Mouse (Mus musculus) ES-CJ7 (cell line): ENCODE results near the gene Foxf2.

Source experiments
- DNase-seq: peaks from one replicate; pipeline ENCODE4 v3.0.0; 2011; ENCODE audit warnings: low read depth, low spot score

Gene Foxf2

GRCm38 (mm10) chr13:31625333-31626101 is at the start of gene Foxf2:
Gene Foxf2 (plus strand): TSS chr13:31625816.
- peak; percentile 72 for DNase-seq

DNA sequence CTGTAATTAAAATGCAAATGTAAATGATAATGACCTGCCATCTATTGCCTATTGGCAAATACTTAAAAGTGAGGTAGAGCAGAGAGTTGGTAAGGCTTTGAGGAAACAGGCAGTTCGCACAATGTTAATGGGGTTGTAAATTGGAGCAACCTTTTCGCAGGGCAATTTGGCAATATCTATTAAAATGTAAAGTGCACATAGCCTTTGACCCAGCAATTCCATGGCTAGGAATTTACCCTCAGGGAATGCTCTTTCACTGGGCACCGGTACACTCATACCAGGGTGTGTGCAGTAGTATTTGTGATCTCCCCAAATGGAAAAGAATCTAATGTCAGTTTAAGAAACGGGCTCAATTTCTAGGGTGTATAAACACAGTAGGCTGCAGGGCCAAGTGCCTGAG is 48.9 kb upstream of the Foxf2 start:
- no peak for DNase-seq

- DNase-seq = no peak
These were observed 48.0 kb upstream of the Foxf2 start for GRCm38 (mm10) chr13:31577576-31577975.

GRCm38 (mm10) chr13:31578389-31578788 is 47.2 kb upstream of the Foxf2 start:
- DNase-seq = no peak

DNA sequence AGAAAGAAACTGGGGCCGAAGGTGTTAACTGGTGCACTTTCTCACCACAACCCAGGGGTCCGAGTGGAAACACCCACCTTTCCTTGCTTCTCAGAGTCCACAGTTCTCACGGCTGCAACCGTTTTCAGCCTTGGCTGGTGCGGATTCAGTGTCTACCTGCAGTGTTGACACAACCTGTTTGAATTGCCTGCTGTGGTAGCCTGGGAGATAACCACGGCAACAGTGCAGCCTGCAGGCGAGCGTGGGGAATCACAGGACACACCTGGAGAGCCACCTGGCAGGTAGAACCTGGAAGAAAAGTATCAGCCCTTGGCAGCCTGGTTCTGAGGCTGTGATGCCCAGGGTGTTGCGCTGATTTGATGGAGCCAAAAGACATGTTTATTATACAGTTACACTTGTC is 45.8 kb upstream of the Foxf2 start:
- peak; percentile 19 for DNase-seq

DNA sequence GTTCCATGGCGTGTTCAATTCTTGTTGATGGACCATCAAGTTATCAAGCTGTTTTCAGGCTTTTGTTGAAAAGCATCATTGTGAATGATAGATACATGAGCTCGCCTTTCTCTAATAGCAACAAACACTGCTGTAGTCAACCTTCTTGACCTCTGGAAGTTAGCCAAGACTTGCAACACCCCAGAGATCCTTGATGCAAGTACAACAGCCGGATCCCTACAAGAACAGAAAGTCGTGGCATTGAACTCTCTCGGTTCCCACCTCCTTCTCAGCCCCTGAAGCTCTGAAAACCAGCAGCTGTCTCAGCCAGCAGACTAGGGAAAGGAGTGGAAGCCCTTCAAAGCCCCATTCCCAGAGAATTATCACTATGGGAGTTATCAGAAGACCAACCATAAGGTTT is 38.3 kb upstream of the Foxf2 start:
- no peak for DNase-seq

DNA sequence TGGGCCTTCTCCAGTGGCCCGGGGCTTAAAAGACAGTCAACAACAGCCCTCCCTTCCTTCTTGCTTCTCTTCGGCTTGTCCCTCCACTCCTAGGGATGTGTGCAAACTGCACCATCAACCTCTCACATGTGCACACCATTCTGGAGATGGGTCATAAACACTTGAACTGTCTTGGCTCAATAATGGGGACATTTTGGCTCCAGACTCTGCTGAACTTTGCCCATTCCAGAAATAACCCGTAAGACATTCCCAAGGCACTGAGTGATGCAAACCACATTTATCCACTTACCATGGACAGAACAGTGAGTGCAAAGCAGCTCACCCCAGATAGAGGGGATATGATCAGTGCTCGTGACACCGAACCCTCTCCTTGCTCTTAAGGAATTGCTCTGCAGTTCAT is 26.0 kb upstream of the Foxf2 start:
- DNase-seq = no peak

- no peak for DNase-seq
These were observed 21.7 kb upstream of the Foxf2 start for GRCm38 (mm10) chr13:31603964-31604363.

DNA sequence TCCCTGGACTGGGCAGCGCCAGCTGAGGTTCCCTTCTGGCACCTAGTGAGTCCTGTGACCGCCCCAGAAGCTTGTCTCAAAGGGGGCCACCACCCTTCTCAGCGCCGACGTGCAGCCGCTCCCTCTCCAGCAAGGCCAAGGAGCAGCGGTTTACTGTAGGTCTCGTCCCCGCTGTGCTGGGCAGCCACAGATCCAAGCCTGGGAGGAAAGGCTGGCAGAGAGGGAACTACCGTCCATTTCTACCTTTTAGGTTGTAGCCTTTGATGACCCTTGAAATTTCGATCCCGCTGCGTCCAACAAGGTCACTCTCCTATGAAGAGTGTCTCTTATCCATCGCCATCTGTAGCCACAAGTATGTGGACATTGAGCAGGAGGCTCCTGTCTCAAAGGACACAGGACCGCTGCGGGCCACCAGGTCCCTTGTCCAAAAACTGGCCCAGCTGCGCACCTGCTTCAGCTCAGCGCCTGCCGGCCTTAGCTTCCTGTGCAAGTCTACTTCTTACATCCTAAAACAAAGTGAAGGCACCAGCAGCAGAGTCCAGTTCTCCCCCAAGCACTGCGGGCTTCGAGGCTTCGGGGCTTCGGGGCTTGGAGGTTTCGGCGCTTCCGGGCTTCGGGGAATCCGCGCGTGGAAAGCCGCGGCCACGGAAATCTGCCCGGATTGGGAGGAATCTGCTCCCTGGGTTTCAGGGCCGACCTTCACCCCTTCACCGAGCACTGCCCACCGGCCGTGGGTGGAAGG is 10.7 kb upstream of the Foxf2 start:
- no peak for DNase-seq

DNA sequence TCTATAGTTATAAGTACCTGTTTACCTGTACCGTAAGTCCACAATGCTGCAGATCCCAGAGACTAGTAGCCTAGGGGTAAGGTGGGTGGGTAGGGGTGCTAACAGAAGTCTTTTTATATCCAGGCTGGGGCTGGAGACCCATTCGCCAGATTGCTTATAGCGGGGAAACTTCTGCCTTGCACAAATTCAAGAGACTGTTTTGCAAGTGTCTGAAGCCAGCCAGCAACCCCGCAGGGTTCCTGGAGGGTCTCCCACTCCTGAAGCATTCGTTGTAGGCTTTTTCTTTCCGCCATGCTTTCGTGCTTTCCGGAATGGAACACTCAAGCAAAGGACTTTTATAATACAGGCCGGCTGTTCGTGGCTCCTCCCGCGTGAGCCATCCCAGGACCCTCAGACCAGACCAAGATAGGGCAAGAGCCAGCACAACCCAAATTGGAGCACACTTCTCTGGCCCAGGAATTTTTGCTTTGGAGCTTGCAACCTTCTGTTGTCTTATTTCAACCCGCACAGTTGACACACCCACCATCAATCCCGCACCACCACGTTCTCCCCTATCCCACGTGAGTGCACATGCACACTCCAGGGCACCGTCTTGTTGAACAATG is 10.0 kb upstream of the Foxf2 start:
- DNase-seq = peak; percentile 5

GRCm38 (mm10) chr13:31618001-31618400 is 7.6 kb upstream of the Foxf2 start:
- no peak for DNase-seq

- peak; percentile 78 for DNase-seq
These were observed 7.2 kb upstream of the Foxf2 start for GRCm38 (mm10) chr13:31618416-31618815.

DNA sequence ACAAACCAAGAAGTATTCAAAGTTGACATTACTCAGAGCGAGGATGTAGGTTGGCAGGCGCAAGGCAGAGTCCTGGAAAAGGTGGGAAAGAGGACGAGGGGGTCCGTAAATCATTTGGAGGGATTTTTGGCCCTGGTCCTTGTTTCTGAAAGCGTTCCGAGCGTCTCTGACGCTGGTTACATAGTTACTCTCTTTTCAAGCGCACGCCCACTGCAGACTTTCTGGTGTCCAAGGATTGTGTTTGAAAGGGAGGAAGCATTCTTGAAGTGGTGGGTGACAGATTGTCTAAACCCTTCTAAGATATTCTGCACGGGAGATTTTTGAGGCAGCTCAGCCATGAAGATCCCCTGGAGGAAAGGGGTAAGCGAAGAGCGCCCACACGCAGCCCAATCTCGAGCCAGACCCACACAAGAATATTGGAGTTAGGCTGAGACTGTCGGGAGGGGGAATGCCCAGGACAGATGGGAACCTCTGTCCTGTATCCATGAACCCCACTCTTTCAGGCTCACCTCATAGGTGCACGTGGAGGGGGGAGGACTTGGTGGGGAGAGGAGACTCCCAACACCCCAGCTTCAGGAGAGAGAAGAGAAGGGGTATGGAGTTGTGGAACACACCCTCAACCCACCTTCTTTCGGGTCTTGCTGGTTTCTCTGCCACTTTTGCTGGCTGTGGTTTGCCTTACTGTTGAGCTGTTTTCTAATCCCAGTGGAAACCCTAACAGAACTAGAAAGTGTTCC is 6.5 kb upstream of the Foxf2 start:
- no peak for DNase-seq

GRCm38 (mm10) chr13:31619826-31620498 is 5.7 kb upstream of the Foxf2 start:
- peak; percentile 24 for DNase-seq

GRCm38 (mm10) chr13:31620499-31620847 is 5.1 kb upstream of the Foxf2 start:
- DNase-seq = peak; percentile 14

DNA sequence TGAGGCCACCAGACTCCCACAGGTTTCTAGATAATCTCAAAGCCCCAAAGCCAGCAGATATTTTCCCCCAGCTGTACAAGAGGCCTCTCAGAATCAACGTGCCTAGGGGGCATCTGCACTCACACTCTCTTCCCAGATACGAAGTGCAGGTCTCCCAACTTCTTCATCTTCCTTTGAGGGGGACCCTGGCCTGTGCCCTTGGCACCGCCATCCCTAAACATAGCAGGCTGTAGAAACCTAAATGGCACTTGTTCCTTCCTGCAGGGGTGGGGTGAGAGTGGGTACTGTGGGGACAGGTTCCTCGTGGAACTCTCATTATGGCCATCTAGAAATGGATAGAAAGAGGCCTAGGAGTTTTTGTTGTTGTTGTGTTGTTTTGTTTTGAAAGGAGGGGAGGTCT is 4.7 kb upstream of the Foxf2 start:
- DNase-seq = peak; percentile 15

- DNase-seq = no peak
These were observed 3.9 kb upstream of the Foxf2 start for GRCm38 (mm10) chr13:31621741-31622140.

- DNase-seq = no peak
These were observed 3.2 kb upstream of the Foxf2 start for GRCm38 (mm10) chr13:31622371-31622770.

GRCm38 (mm10) chr13:31623291-31623690 is 2.3 kb upstream of the Foxf2 start:
- DNase-seq = no peak

GRCm38 (mm10) chr13:31623906-31624860 is 1.4 kb upstream of the Foxf2 start:
- peak; percentile 53 for DNase-seq
